Mouse (Mus musculus) olfactory bulb, adult 2 months (tissue): ENCODE results near the gene Tmem145.

ENCODE experiments used
- CTCF ChIP-seq: fragments of 200-500 bp; IDR thresholded peaks from 2 replicates; pipeline ENCODE4 v1.5.1; 2012; ENCODE audit warnings: low read depth, mild to moderate bottlenecking, low read length, moderate library complexity; ENCODE audit not compliant: insufficient read depth
- POLR2A ChIP-seq: fragments of 200-500 bp; IDR thresholded peaks from 2 replicates; pipeline ENCODE4 v1.6.1; 2012; ENCODE audit warnings: mild to moderate bottlenecking, low read depth, low read length, moderate library complexity; ENCODE audit not compliant: insufficient read depth

- TF ChIP-seq CTCF, result no peak
- no peak for TF ChIP-seq POLR2A
Measured at GRCm38 (mm10) chr7:25279861-25280791, 25.8 kb upstream of the Tmem145 start.
